Mouse (Mus musculus) cortical plate, adult 2 months (tissue): Measurements from ENCODE around the gene Olfr372.

Experiments
- CTCF ChIP-seq: fragments of 200-500 bp; IDR thresholded peaks from 2 replicates; pipeline ENCODE4 v1.5.1; 2011; ENCODE audit warnings: mild to moderate bottlenecking, control low read depth, low read length; ENCODE audit not compliant: insufficient read depth; ENCODE audit errors: extremely low read depth
- POLR2A ChIP-seq: fragments of 200-500 bp; IDR thresholded peaks from 2 replicates; pipeline ENCODE4 v1.6.1; 2011; ENCODE audit warnings: mild to moderate bottlenecking, low read length, control low read depth; ENCODE audit not compliant: insufficient read depth; ENCODE audit errors: extremely low read depth

DNA sequence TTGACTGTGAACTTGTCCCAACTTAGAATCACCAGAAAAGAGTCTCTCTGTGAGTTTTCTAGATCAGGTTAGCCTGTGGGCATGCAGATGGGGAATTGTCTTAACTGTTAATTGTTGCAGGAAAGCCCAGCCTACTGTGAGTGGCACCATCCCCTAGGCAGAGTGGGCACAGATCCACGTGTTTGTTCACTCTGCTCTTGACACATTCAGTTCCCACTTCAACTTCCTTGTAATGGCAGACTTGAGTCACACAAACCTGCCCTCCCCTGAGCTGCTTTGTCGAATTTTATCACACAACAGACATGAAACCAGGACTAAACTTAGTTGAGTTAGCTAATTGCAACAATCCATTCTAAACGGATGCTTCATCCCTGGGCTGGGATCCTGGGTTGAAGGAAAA lies 40.8 kb upstream of the Olfr372 start:
- TF ChIP-seq POLR2A (no peak), CTCF (no peak)
